Mouse (Mus musculus) stomach, postnatal 0 days (tissue): Measurements from ENCODE around the gene Fsd1. TPM values are rescaled to one million over a fixed set of nuclear protein-coding genes. Genes with fewer than 3 reads are reported as not detected.

Source experiments
- ATAC-seq: fragments of 200-750 bp; cut with Nextera tagmentation; 2 replicates; pipeline ENCODE4 v1.8.0; 2017; ENCODE audit not compliant: low FRiP score, low TSS enrichment
- DNase-seq: peaks from one replicate; pipeline ENCODE4 v3.0.0-alpha.2; 2016; ENCODE audit warnings: low spot score
- H3K27ac ChIP-seq: fragments of 300-500 bp; sonication (generic); replicated peaks from 2 replicates; pipeline ENCODE4 v1.5.1; 2014; ENCODE audit warnings: mild to moderate bottlenecking, control low read depth
- H3K27me3 ChIP-seq: fragments of 300-500 bp; sonication (generic); 2 replicates; pipeline ENCODE4 v1.6.1; 2014; ENCODE audit warnings: low read length; ENCODE audit not compliant: control insufficient read depth, insufficient read depth
- H3K36me3 ChIP-seq: fragments of 300-500 bp; sonication (generic); 2 replicates; pipeline ENCODE4 v1.6.1; 2014; ENCODE audit warnings: low read length, mixed read lengths; ENCODE audit not compliant: control insufficient read depth, insufficient read depth
- H3K4me1 ChIP-seq: fragments of 300-500 bp; sonication (generic); replicated peaks from 2 replicates; pipeline ENCODE4 v1.6.1; 2014; ENCODE audit warnings: antibody characterized with exemption; ENCODE audit not compliant: control insufficient read depth, insufficient read depth
- H3K4me2 ChIP-seq: fragments of 300-500 bp; sonication (generic); replicated peaks from 2 replicates; pipeline ENCODE4 v1.6.1; 2014; ENCODE audit warnings: low read depth, mild to moderate bottlenecking, control low read depth, moderate library complexity
- H3K4me3 ChIP-seq: fragments of 300-500 bp; sonication (generic); 2 replicates; pipeline ENCODE4 v1.5.1; 2014; ENCODE audit warnings: low read depth, low read length, control low read depth
- H3K9ac ChIP-seq: fragments of 300-500 bp; sonication (generic); 2 replicates; pipeline ENCODE4 v1.6.1; 2014; ENCODE audit warnings: mild to moderate bottlenecking, low read length, control low read depth, mixed read lengths
- H3K9me3 ChIP-seq: fragments of 300-500 bp; sonication (generic); 2 replicates; pipeline ENCODE4 v1.6.1; 2016; ENCODE audit warnings: low read length; ENCODE audit not compliant: control insufficient read depth
- CTCF ChIP-seq: IDR thresholded peaks from 2 replicates; pipeline ENCODE4 v1.5.1; 2016; ENCODE audit warnings: antibody characterized with exemption, low read depth, mild to moderate bottlenecking, moderate library complexity
- EP300 ChIP-seq: optimal IDR thresholded peaks from 2 replicates; pipeline ENCODE3; 2016; ENCODE audit warnings: antibody characterized with exemption
- WGBS: fragments of 180-500 bp; shearing (Covaris S2); extraction: QIAGEN DNeasy Blood & Tissue Kit; methylation state at CpG from one replicate; pipeline ENCODE4 v1.1.7; 2014; 5-methylcytosine and 5-hydroxymethylcytosine counted together
- polyA plus RNA-seq: library from polyadenylated mRNA; unstranded; fragments of >200 nt; fragmentation: Nextera tagmentation; extraction: Ambion mirVana; gene quantifications from 2 replicates; pipeline ENCODE4 v1.2.1, GENCODE M21; 2015

Gene Fsd1
- polyA plus RNA-seq, 1 experiment from 2014 or later = 3.5 TPM

DNA sequence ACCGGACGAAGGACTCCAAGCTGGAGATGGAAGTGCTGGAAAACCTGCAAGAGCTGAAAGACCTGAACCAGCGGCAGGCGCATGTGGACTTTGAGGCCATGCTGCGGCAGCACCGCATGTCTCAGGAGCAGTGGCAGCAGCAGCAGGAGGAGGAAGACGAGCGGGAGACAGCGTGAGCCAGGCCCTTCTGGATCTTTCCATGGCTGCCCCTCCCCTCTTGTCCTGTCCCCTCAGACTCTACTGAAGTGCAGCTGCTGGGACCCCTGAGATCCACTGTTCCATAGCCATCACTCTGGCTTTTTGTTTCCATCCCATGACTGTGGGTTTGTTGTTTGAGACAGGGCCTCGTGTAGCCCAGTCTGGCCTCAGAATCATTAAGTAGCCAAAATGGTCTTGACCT lies 21.8 kb upstream of the Fsd1 start:
- no peaks in the 10 kb centered on the region for H3K9me3 ChIP-seq
- TF ChIP-seq EP300 (no peak), CTCF (no peak)
- 90% methylated on average over 10 of the region's 10 CpGs for WGBS
- H3K36me3 ChIP-seq = peaks cover 22% of the 10 kb centered on the region
- ATAC-seq (no peak), DNase-seq (no peak)
- no peaks in the 10 kb centered on the region for H3K27me3 ChIP-seq
- 0 out of 2 replicates have a peak, but pooled peaks cover 2% of the 10 kb centered on the region for H3K4me1 ChIP-seq
- H3K4me3 ChIP-seq = no peak overlapping the region
- no peak overlapping the region for H3K9ac ChIP-seq
- H3K27ac ChIP-seq = no peak overlapping the region
- H3K4me2 ChIP-seq = no peak overlapping the region

DNA sequence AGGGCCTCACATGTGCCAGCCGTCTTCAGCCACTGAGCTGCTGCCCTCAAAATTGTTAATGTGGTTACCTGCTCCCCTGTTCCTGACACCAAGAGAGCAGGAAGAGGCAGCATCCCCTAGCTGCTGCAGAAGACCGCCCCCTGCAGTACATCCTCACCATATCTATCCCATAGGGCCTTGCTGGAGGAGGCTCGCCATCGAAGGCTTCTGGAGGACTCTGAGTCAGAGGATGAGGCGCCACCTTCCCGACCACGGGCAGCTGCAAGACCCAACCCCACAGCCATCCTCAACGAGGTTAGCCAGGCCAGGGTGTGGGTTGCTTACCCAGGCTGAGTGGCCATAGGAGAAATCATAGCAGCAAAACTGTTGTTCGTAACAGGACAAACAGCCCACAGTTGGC lies 21.3 kb upstream of the Fsd1 start:
- H3K9ac ChIP-seq = no peak overlapping the region
- H3K4me1 ChIP-seq = no peaks in the 10 kb centered on the region
- H3K36me3 ChIP-seq = peaks cover 22% of the 10 kb centered on the region
- no peak for TF ChIP-seq CTCF
- WGBS = 85% methylated on average over 9 of the region's 9 CpGs
- no peak overlapping the region for H3K4me2 ChIP-seq
- DNase-seq = no peak
- no peak overlapping the region for H3K27ac ChIP-seq
- no peak overlapping the region for H3K4me3 ChIP-seq
- ATAC-seq = no peak
- H3K27me3 ChIP-seq = no peaks in the 10 kb centered on the region
- no peaks in the 10 kb centered on the region for H3K9me3 ChIP-seq

GRCm38 (mm10) chr17:55967186-55967585 lies 19.1 kb upstream of the Fsd1 start:
- ATAC-seq = no peak
- Histone ChIP-seq H3K36me3 (peaks cover 20% of the 10 kb centered on the region), H3K4me1 (no peaks in the 10 kb centered on the region), H3K27me3 (no peaks in the 10 kb centered on the region), H3K27ac (no peak overlapping the region), H3K4me2 (no peak overlapping the region), H3K9me3 (no peaks in the 10 kb centered on the region), H3K4me3 (no peak overlapping the region), H3K9ac (no peak overlapping the region)
- 91% methylated on average over 4 of the region's 4 CpGs for WGBS
- DNase-seq = no peak
- no peak for TF ChIP-seq EP300
- TF ChIP-seq CTCF = no peak

GRCm38 (mm10) chr17:55968210-55968609 lies 18.1 kb upstream of the Fsd1 start:
- ATAC-seq (no peak), DNase-seq (no peak)
- WGBS = 63% methylated on average over 7 of the region's 7 CpGs
- Histone ChIP-seq H3K36me3 (peaks cover 18% of the 10 kb centered on the region), H3K4me1 (no peaks in the 10 kb centered on the region), H3K27ac (no peak overlapping the region), H3K4me3 (no peak overlapping the region), H3K27me3 (no peaks in the 10 kb centered on the region), H3K9ac (no peak overlapping the region), H3K4me2 (no peak overlapping the region), H3K9me3 (no peaks in the 10 kb centered on the region)
- TF ChIP-seq CTCF = no peak
- TF ChIP-seq EP300 = no peak

DNA sequence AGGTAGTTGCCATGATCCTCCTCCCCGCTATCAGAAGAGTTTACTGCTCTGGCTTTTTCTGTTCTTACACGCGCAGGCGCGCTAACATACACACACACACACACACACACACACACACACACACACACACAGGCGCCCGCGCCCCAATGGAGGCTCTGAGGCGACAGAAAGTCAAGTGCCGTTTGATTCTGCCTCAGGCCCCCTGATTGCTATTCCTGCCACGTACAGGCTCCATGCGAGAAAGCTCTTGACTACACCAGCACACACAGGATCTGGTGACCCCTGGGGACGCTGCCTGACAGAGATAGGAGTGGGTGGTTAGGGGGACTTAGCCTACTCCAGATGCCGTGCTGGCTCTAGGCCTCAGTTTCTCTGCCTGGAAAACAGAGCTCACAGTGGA lies 16.7 kb upstream of the Fsd1 start:
- Histone ChIP-seq H3K27me3 (no peaks in the 10 kb centered on the region), H3K4me3 (no peak overlapping the region), H3K9me3 (no peaks in the 10 kb centered on the region), H3K9ac (no peak overlapping the region), H3K4me2 (no peak overlapping the region), H3K4me1 (no peaks in the 10 kb centered on the region), H3K27ac (no peak overlapping the region), H3K36me3 (peaks cover 18% of the 10 kb centered on the region)
- TF ChIP-seq EP300 (no peak), CTCF (no peak)
- no peak for DNase-seq
- WGBS = 41% methylated on average over 14 of the region's 14 CpGs
- no peak for ATAC-seq

DNA sequence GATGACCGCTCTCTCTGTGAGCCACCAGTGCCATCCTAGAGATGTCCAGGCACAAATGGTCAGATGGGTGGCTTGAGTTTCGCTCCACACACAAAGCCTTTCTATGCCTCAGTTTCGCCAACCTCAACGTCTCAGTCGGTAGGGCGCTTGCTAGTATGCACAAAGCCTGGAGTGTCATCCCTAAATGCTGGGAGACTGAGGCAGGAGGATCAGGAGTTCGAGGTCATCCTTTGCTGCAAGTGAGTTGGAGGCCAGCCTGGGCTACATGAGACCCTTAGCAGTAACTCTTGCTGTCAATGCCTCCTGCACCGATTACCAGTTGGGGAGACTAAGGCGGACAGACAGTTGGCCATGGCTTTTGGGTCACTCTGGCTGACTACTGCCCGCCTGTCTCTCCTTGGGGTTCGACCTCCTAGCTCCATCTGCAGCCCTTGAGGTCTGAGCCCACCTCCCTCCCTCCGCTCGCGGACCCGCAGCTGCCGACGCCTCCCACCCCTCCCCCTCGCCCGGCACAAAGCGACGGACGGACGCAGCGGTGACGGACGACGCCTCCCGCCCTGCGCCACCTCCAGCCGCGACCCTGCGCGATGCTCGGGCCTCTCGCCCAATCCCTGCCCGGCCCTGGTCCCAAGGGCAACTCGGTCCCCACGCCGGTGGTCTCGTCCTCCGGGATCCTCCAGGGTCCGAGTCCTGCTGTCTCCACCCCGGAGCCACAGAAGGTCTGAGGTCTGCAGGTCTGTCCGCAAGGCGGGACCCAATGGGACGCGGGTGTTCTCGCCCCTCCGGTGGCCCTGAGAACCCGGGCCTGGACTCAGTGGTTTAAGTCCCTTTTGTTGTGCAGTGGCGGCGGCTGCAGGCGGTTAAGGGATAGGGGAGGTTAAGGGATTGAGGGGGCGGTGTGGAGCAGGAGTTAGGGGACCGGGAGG lies 16.1 kb upstream of the Fsd1 start, which contains the start of gene Shd:
Shd (plus strand) TSS at position 502 of the 926 bp plus-strand sequence.
- Histone ChIP-seq H3K9me3 (no peaks in the 10 kb centered on the region), H3K27ac (no peak within 1 kb of the TSS), H3K36me3 (peaks cover 15% of the 10 kb centered on the region), H3K4me1 (no peaks in the 10 kb centered on the region), H3K4me2 (peak within 1 kb of the TSS; percentile 88), H3K27me3 (no peaks in the 10 kb centered on the region), H3K4me3 (peak within 1 kb of the TSS; percentile 47), H3K9ac (peak within 1 kb of the TSS; percentile 65)
- DNase-seq (peak; percentile 33), ATAC-seq (peak; percentile 38; the same call in 1 of the 2 replicates)
- WGBS = 14% methylated on average over 38 of the region's 55 CpGs
- TF ChIP-seq EP300 = no peak
- 0 out of 2 replicates have a peak, but pooled peaks have one; percentile 6 for TF ChIP-seq CTCF
